Mouse (Mus musculus) bone marrow, adult 2 months (tissue): ENCODE results near the gene Arhgef3.

Experiments used
- CTCF ChIP-seq: fragments of 200-500 bp; IDR thresholded peaks from 2 replicates; pipeline ENCODE4 v1.5.1; 2011; ENCODE audit warnings: low read length, control low read depth; ENCODE audit not compliant: control insufficient read depth, insufficient read depth
- POLR2A ChIP-seq: fragments of 200-500 bp; IDR thresholded peaks from 2 replicates; pipeline ENCODE4 v1.6.1; 2011; ENCODE audit warnings: low read depth, mild to moderate bottlenecking, control low read depth, low read length, borderline replicate concordance; ENCODE audit not compliant: control insufficient read depth

GRCm38 (mm10) chr14:27341486-27341885, 226.8 kb downstream of the Arhgef3 start:
- TF ChIP-seq POLR2A (no peak), CTCF (no peak)
